Mouse (Mus musculus): Measurements from ENCODE around the gene Ipp.

Gene Ipp

DNA sequence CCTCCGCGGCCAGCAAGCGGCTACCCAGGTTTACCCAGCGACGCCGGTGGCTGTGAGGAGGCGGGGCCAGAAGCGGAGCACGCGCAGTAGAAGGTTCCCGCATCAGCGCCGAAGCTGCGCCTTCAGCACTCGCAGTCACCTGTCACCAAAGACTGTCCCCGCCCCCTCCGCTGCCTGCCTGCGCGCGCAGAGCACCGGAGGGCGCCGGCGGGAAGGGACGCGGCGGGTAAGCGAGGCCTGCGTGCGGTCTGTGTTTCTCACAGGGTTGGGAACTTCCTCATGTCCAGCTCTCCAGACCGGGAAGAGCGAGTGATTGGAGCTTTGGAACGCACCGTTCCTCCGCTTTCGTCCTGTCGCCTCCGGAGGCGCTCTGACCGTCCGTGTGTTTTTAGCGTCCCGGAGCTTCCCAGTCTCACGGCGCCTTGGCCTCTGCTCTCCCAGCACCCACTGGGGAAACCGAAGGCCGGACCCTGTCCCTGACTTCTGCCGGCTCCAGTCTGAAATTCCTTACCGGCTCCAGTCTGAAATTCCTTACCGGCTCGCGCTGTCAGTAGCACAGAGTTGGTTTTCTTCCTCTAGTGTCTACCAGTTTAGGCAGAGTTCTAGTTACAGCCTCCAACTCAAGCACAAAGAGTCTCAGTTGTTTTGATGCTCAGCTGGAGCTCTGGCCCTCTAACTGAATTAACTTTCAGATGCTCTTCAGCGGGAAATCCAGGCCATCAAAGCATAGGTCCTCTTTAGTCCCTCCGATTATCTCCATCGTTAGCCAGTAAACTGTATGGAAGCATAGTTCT, at the start of gene Ipp:
Gene Ipp, plus strand, starts transcription at position 125 of the 794 bp plus-strand sequence.
- DNase-seq (ENCODE audit: low read depth): peak; percentile 97

- DNase-seq (ENCODE audit: low read depth): no peak
Observed at GRCm38 (mm10) chr4:116461943-116462342, 45.4 kb upstream of the Ipp start.

DNA sequence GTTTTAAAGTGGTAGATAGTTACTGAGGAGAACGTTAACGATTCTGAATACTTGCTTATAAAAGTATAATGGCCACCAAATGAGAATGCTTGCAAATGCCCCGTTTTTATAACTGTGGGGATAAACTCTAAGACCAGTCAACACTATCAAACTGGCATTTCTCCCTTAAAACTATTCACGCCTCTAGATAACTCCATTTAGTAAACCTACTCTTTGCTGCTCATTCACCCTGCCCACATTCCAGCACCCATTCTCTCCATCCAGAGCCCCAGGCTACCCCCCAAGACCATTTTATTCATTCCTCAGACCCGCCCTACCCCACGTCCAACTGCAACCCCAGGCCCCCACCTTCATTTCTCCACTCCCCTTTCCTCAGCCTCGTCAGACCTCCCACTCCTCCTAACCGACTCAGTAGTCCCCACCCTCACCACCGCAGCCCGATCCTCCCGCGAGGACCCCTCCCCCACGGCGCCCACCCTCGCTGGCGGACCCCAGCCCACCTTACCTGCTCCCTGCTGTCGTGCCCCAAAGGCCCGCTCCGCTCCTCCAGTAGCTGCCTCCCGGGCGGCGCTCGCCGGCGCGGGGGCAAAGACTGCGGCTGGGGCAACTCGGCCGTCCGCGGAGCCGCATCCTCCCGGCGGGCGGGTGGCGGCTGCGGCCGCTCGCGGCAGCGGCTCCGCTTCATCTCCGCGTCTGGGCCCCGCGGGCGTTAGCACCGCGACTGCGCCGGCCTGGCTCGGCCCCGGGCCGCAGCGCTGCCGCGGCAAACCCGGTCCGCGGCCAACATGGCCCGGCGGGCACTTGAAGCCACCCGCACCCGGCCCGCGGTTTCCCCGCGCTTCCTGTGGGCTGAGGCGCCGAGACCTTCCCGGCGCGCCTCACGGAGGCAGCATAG, 43.9 kb upstream of the Ipp start:
- peak; percentile 53 for DNase-seq (ENCODE audit: low read depth)

DNA sequence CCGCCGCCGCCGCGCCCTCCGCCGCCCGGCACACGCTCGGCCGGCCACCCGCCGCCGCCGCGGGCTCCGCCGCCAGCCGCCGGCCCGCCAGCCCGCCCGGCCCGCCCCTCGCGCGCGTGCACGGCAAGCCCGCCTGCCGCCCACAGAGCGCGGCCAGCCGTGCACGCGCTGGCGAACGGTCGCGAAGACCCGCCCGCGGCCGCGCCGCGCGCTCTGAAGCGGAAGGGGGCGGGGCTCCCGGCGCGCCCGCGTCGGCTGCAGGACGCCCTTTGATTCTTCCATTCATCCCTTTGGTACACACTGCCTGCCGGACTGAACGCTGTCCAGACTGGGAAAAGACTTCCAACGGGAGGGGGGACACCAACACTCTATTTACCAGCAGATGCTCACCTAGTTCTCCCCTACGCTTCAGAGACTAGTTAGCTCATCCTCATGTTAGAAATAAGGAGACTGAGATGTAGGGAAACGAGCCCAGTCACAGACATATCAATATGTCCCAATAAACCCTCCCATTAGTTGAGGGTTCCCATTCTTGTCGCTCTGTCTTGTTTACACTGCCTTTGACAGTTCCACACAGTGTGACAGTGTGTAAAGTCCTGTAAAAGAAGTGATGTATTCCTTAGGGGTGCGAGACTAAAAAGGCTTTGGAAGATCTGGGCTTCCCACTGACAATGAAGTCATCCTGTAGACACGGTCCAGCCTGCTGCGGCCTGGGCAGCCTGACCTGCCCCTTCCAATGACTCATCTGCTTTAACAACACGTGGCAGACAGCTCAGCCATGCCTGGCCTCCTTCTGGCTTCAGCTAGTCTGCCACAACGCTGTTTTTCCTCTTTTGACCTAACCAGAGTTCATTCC, 43.0 kb upstream of the Ipp start, which contains the start of gene Mast2:
Gene Mast2, minus strand, starts transcription at position 58 of the 856 bp plus-strand sequence.
- DNase-seq (ENCODE audit: low read depth): peak; percentile 97

GRCm38 (mm10) chr4:116481322-116481721, 26.0 kb upstream of the Ipp start:
- DNase-seq (ENCODE audit: low read depth): no peak

GRCm38 (mm10) chr4:116483476-116483875, 23.9 kb upstream of the Ipp start:
- peak; percentile 64 for DNase-seq (ENCODE audit: low read depth)

GRCm38 (mm10) chr4:116491119-116491536, 16.2 kb upstream of the Ipp start:
- DNase-seq (ENCODE audit: low read depth): no peak

DNA sequence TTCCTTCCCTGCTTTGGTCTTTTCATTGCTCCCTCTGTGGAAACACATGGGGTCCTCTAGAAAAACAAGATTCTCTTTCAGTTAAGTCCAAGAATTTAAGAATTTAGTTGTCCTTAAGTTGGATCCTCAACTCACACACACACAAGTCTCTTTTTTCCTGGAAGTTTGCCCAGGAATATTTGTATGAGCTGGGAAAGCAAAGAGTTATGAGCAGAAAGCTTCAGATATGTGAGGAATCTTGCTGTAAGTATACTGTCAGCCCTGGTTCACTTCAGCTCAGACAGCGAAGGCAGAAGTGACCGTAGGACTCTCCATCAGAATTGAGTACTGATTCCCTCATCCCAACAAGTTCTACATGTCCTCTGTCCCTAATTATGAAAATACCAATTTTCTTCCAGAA, 15.5 kb upstream of the Ipp start:
- DNase-seq (ENCODE audit: low read depth): peak; percentile 25

DNA sequence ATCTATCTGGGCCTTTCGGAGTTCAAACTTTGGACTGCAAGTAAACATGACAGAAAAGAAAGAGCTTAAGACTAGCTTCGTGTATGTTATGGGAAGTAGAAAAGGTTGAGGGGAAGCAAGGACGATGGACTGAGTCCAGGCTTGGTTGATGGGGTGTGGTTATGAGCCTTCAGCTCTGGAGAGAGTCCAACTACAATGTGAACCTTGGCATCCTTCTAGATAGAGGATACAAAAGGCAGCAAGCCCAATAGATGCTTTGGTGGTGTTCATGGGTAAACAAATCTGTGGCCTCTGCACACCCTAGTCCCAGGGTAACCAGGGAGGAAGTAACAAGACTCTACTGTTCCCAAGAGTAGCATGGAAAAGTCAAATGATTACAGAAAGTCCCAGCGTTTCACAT, 14.9 kb upstream of the Ipp start:
- DNase-seq (ENCODE audit: low read depth): peak; percentile 24

DNA sequence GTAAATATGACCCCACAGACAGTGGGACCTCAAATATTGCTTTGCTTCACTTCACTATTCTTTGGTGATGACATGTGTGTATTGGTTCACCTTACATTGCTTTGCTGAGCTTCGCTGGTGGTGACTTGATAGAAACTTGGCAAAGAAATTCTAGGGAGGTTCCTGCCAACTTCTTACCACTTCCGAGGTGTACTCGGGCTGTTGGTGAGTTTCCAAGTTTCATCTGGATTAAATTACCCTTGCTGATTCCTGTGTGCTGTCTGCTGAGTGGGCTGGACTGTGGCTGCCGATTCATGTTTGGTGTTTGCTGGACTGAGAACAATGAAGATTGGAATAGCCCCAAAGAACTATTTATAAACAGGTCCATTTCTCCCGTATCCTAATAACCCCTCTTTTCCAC, 13.7 kb upstream of the Ipp start:
- peak; percentile 73 for DNase-seq (ENCODE audit: low read depth)

DNA sequence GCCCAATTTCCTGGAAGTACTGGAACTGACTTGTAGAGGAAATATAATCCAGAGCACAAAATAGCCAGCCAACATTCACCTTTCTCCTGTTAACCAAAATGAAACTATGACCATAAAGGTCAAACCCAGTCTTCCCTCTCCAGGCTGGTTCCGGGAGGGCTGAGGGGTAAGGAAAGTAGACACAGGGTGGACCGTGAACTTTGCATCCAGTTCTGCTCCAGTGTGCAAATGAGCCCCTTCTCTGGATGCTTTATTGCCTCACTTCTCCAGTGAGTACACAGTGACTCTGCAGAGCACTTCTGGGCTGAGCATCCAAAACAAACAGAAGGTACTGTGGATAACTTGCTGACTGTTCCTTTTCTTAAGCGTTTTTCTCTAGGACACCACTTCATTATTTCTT, 7.4 kb upstream of the Ipp start:
- DNase-seq (ENCODE audit: low read depth): no peak

DNA sequence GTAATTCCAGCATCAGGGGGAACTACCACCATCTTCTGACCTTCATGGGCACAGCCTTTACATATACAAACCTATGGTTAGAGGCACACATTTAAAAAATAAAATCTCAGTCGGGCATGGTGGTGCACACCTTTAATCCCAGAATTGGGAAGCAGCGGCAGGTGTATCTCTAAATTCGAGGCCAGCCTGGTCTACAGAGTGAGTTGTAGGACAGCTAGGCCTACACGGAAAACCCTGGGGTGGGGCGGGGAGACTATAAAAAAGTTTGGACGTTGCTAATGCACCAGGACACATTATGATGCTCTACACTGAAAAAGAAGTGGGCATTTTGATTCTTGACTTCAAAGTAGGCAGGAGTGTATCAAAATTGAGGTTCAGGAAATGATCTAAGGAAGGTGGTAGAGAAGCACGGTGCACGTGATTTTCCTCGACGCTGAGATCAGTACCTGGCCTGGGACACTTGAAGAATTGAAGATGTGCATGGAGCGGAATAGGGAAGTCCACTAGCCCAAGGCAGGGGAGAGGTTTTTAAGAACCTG, 394 bp upstream of the Ipp start:
- peak; percentile 25 for DNase-seq (ENCODE audit: low read depth)

DNA sequence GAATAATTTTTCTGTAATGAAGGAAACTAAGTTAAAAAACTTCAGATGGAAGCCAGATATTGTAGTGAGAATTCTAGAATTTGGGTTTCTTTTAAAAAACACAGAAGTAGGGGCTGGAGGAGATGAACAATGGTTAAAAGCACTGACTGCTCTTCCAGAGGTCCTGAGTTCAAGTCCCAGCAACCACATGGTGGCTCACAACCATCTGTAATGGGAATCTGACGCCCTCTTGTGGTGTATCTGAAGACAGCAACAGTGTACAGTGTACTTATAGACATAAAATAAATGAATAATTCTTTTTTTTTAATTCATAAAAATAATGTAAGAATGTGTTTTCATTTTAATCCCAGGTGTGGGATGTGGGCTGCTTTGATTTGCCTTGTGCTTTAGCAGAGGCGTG, 23.8 kb downstream of the Ipp start:
- peak; percentile 27 for DNase-seq (ENCODE audit: low read depth)

- DNase-seq (ENCODE audit: low read depth): peak; percentile 8
Observed at GRCm38 (mm10) chr4:116536351-116536750, 29.0 kb downstream of the Ipp start.

GRCm38 (mm10) chr4:116537737-116538136, 30.4 kb downstream of the Ipp start:
- DNase-seq (ENCODE audit: low read depth): no peak

DNA sequence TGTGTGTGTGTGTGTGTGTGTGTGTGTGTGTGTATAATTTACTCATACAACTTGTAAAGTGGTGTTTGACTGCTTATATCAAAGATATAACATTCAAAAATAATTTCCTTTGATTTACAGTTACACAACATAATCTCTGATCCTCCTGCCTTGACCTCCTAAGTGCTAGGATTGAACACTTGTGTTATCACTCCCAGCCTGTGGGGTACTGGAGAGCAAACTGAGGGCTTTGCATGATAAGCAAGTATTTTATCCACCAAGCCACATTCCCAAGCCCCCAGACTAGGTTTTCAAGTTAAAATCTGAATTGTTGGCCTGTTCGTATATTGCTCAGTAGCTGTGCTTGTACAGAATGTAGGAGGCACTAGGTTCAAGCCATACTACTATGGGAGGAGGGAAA, 43.1 kb downstream of the Ipp start:
- DNase-seq (ENCODE audit: low read depth): no peak

- DNase-seq (ENCODE audit: low read depth): no peak
Observed at GRCm38 (mm10) chr4:116553035-116553434, 45.7 kb downstream of the Ipp start.

DNA sequence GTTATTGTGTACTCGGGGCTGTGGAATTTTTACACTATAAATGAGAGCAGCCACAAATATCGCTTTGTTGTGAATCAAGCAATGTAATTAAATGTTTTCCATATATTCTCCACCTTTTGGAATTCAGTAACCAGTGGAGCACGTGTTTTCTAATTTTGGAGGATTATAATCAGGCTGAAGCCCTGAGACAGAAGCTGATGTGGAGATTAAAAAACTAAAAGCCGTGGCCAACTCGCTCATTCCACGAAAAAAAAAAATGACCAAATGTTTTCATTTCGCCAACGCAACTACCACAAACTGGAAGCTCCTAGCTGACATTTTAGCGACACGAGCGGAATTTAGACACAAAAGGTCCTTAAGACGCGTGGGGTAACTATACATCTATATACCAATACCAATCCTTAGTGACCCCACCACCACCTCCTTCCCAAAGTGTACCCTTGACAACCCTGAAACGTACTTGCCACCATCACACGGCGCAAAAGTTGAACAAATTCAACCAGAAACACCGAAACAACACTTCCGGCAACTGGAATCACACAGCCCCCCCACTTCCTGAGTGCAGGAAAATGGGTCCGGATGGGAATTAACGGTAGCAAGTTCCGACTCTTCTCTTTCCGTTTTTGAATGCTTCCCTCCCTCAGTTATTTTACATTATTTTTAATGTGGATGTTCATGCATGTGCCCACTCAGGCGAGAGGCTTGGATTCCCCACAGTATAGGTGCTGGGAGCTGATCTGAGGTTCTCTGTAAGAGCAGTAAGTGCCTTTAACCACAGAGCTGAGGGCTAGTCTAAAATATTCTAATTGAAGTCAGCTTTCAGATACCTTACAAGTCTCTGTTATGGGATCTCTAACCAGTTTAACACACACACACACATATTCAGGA, 48.3 kb downstream of the Ipp start, which contains the start of gene Tmem69:
Gene Tmem69, minus strand, starts transcription at position 524 of the 888 bp plus-strand sequence.
- DNase-seq (ENCODE audit: low read depth): peak; percentile 91

DNA sequence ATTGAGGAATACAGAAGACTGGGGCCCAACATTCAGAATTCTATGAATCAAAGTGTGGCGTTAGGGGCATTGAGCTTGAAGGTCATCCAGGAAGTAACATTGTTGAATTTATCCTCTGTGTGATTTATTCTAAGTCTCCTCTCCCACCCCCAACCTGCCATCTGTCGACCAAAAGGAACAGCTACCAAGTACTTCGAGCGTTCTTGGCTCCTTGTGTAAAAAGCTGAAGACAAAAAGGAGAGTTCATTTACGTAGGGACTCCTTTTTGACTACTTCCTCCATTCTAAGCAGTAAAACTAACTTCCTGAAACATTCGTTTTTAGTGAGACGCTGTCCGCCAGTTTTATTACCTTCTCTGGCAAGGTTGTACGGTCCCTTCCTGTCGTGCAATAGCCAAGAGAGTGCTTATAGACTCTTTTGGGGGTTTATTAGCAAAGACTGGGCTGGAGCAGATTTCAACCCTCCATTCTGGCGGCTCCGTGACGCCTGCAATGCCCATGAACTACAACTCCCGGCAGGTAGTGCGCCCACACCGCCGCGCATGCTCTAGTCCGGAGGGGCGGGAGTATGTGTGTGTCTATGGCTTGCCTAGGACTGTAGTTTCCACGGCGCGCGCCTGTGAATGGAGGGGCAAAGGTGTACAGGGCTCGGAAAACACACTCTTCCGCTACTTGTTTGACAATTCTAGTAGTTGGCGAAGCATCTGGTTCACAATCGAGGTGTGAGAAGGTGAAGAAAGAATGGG, 49.4 kb downstream of the Ipp start:
- peak; percentile 97 for DNase-seq (ENCODE audit: low read depth)
